Mouse (Mus musculus) heart, postnatal 0 days (tissue): ENCODE measurements around the gene Bglap.
"Not testable (repeated sequence)": the region's sequence is repeated elsewhere in the genome, so short reads cannot be mapped to it uniquely, and the experiment has no call there.

ENCODE experiments used
- CTCF ChIP-seq: IDR thresholded peaks from 2 replicates; pipeline ENCODE4 v1.5.1; 2016; ENCODE audit warnings: antibody characterized with exemption, control low read depth, low read depth
- EP300 ChIP-seq: IDR thresholded peaks from 2 replicates; pipeline ENCODE4 v1.6.1; 2016; ENCODE audit warnings: antibody characterized with exemption, low read depth

DNA sequence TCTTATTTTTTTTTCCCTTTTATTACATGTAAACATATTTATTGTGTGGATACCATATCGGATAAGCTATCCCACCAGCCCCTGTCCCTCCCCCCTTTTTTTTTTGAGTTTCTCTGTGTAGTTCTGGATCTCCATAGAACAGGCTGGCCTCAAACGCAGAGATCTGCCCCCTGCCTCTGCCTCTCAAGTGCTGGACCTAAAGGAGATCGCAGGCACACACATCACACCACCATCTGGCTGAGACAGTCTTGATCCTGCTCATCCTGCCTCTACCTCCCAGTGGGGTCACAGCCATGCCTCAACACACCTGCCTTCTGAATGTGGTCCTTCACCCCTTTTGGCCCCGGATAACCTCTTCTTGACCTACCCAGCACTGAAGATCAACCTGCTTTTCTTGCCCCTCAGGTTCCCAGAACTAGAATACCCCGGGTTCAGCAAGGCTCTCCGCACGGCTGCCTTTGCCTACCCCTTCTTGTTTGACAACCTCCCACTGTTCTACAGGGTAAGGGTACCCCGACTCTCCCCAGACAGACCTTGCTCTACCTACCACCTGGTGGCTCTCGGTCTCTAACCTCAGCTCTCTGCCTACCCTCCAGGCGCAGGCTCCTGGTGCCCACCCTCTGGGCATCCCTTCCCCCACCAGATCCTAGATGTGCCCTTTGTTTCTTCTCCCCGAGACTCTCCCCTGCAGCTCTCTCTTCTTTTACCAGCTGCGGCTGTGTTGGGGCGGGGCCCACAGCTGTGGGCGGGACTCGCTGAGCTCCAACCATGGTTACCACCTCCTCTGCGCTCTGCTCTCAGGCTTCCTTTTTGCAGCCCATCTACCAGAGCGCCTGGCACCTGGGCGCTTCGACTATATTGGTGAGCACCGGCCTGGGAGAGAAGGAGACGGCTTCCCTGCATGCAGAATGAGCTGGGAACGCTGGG, 2.6 kb downstream of the Bglap start:
- TF ChIP-seq CTCF, EP300: not testable (repeated sequence)
